ENCODE assay signal across 22 mouse cellular contexts in the genomic region with DNA sequence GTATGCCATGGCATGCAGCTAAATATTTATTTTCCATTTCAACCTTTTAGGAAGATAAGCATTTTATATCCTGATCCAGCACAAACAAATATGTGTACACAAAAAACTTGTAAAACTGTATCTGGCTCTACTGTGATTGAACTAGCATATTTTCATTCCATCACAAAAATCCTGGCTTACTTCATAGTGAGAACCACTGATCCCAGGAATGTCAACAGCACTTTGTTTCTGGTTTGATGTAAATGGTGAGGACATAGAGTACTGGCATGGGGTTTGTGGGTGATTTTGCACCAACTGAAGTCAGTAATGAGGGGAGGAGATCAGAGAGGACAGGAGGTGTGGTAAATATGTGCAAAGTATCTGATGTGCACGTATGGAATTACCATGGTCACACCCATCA.
"Had no signal": no experiment of that assay in that cellular context is flagged by ENCODE, and none has a peak within 500 bp of the region (broad histone marks: within the 10 kb centered on the region; RNA-seq: fewer than 3 reads in every experiment).

No protein-coding gene starts in this region.

- H3K9ac ChIP-seq: limb, embryonic 13.5 days; liver, embryonic 12.5 days; liver, embryonic 15.5 days; neural tube, embryonic 12.5 days; neural tube, embryonic 15.5 days had no signal

- H3K9me3 ChIP-seq: limb, embryonic 10.5 days; limb, embryonic 13.5 days; liver, embryonic 12.5 days; liver, embryonic 15.5 days; megakaryocyte, embryonic 14.5 days; midbrain, embryonic 10.5 days; neural tube, embryonic 12.5 days; neural tube, embryonic 15.5 days had no signal

- ATAC-seq: inflammation-experienced regulatory T-cells, adult 6 months; intestine, embryonic 16.5 days; liver, embryonic 12.5 days had no signal

- DNase-seq: kidney, adult 18-20 months; kidney, adult 9 months; kidney, postnatal 14 days; layer of hippocampus, adult 9-11 months; liver; midbrain, embryonic 14.5 days; right cerebral cortex, adult 18-20 months; right cerebral cortex, postnatal 14 days; right cerebral cortex, postnatal 4 days; thymus, adult 18-20 months; thymus, postnatal 36 days had no signal

- H3K27me3 ChIP-seq: limb, embryonic 13.5 days; liver, embryonic 12.5 days; liver, embryonic 15.5 days; megakaryocyte, embryonic 14.5 days; neural tube, embryonic 12.5 days; neural tube, embryonic 15.5 days had no signal

- H3K4me2 ChIP-seq: limb, embryonic 13.5 days; liver, embryonic 12.5 days; liver, embryonic 15.5 days; neural tube, embryonic 12.5 days; neural tube, embryonic 15.5 days had no signal

- H3K27ac ChIP-seq: layer of hippocampus, adult 2 months; limb, embryonic 10.5 days; limb, embryonic 13.5 days; liver, embryonic 12.5 days; liver, embryonic 15.5 days; midbrain, embryonic 10.5 days; neural tube, embryonic 12.5 days; neural tube, embryonic 15.5 days had no signal

- H3K4me1 ChIP-seq: midbrain, embryonic 10.5 days; neural tube, embryonic 12.5 days had no signal

- H3K36me3 ChIP-seq: liver, embryonic 12.5 days; liver, embryonic 15.5 days; midbrain, embryonic 10.5 days; neural tube, embryonic 12.5 days; neural tube, embryonic 15.5 days had no signal

- H3K4me3 ChIP-seq: layer of hippocampus, adult 2 months; limb, embryonic 10.5 days; limb, embryonic 13.5 days; liver, embryonic 12.5 days; liver, embryonic 15.5 days; megakaryocyte, embryonic 14.5 days; midbrain, embryonic 10.5 days; neural tube, embryonic 12.5 days; neural tube, embryonic 15.5 days had no signal
